Mouse (Mus musculus) right cerebral cortex, postnatal 14 days (tissue): ENCODE measurements at regions not wholly inside any gene's neighbourhood (a gene's known extent, or its start where the extent isn't known, plus 50 kb on each side); places are given as distances from the start of the nearest gene placed in this dataset.

Source experiments
- DNase-seq: peaks from one replicate; pipeline ENCODE4 v3.0.0; 2022

- DNase-seq = no peak
Observed at GRCm38 (mm10) chr14:102142720-102143119, 413.0 kb downstream of the Lmo7 start.

GRCm38 (mm10) chr14:102138936-102139335 lies 409.2 kb downstream of the Lmo7 start:
- no peak for DNase-seq

- no peak for DNase-seq
Observed at GRCm38 (mm10) chr14:102118166-102118565, 388.4 kb downstream of the Lmo7 start.

GRCm38 (mm10) chr14:102106165-102106564 lies 376.4 kb downstream of the Lmo7 start:
- DNase-seq = no peak

- no peak for DNase-seq
Observed at GRCm38 (mm10) chr14:102094105-102094504, 364.3 kb downstream of the Lmo7 start.

GRCm38 (mm10) chr14:102092557-102092956 lies 362.8 kb downstream of the Lmo7 start:
- DNase-seq = no peak

- DNase-seq = no peak
Observed at GRCm38 (mm10) chr14:102048932-102049331, 319.2 kb downstream of the Lmo7 start.

GRCm38 (mm10) chr14:102048485-102048884 lies 318.7 kb downstream of the Lmo7 start:
- no peak for DNase-seq

- no peak for DNase-seq
Observed at GRCm38 (mm10) chr14:102038145-102038544, 308.4 kb downstream of the Lmo7 start.

- DNase-seq = no peak
Observed at GRCm38 (mm10) chr14:102037487-102037886, 307.7 kb downstream of the Lmo7 start.

- no peak for DNase-seq
Observed at GRCm38 (mm10) chr14:102031047-102031903, 301.5 kb downstream of the Lmo7 start.

- DNase-seq = no peak
Observed at GRCm38 (mm10) chr14:102024646-102025045, 294.9 kb downstream of the Lmo7 start.

GRCm38 (mm10) chr14:102020161-102020605 lies 290.4 kb downstream of the Lmo7 start:
- no peak for DNase-seq

GRCm38 (mm10) chr14:102019320-102019719 lies 289.6 kb downstream of the Lmo7 start:
- no peak for DNase-seq

GRCm38 (mm10) chr14:102016572-102016971 lies 286.8 kb downstream of the Lmo7 start:
- DNase-seq = no peak

GRCm38 (mm10) chr14:102014976-102015603 lies 285.3 kb downstream of the Lmo7 start:
- DNase-seq = no peak

GRCm38 (mm10) chr14:102013238-102013637 lies 283.5 kb downstream of the Lmo7 start:
- no peak for DNase-seq

- DNase-seq = no peak
Observed at GRCm38 (mm10) chr14:101997535-101997934, 267.8 kb downstream of the Lmo7 start.

- no peak for DNase-seq
Observed at GRCm38 (mm10) chr14:101984401-101984800, 254.6 kb downstream of the Lmo7 start.
